Mouse (Mus musculus) liver, postnatal 0 days (tissue): ENCODE measurements around the gene Tapbpl. TPM values are rescaled to one million over a fixed set of nuclear protein-coding genes. Genes with fewer than 3 reads are reported as not detected.
"Not testable (repeated sequence)": the region's sequence is repeated elsewhere in the genome, so short reads cannot be mapped to it uniquely, and the experiment has no call there.

ENCODE experiments used
- ATAC-seq: fragments of 200-750 bp; cut with Nextera tagmentation; 2 replicates; pipeline ENCODE4 v1.8.0; 2017; ENCODE audit warnings: mild to moderate bottlenecking, moderate library complexity
- DNase-seq: peaks from one replicate; pipeline ENCODE4 v3.0.0-alpha.2; 2016
- H3K27ac ChIP-seq: fragments of 300-500 bp; sonication (generic); 2 replicates; pipeline ENCODE4 v1.5.1; 2014; ENCODE audit warnings: antibody characterized with exemption, moderate library complexity, mild to moderate bottlenecking, low read depth
- H3K27me3 ChIP-seq: fragments of 300-500 bp; sonication (generic); 2 replicates; pipeline ENCODE4 v1.6.1; 2014; ENCODE audit warnings: low read length, control low read depth, mixed read lengths; ENCODE audit not compliant: insufficient read depth
- H3K36me3 ChIP-seq: fragments of 300-500 bp; sonication (generic); replicated peaks from 2 replicates; pipeline ENCODE4 v1.6.1; 2014; ENCODE audit warnings: mild to moderate bottlenecking, control low read depth, low read length, moderate library complexity, mixed read lengths; ENCODE audit not compliant: insufficient read depth
- H3K4me1 ChIP-seq: fragments of 300-500 bp; sonication (generic); 2 replicates; pipeline ENCODE4 v1.6.1; 2014; ENCODE audit warnings: antibody characterized with exemption, mild to moderate bottlenecking, control low read depth; ENCODE audit not compliant: insufficient read depth
- H3K4me2 ChIP-seq: fragments of 300-500 bp; sonication (generic); 2 replicates; pipeline ENCODE4 v1.6.1; 2014; ENCODE audit warnings: low read depth, mild to moderate bottlenecking, low read length, moderate library complexity, mixed read lengths
- H3K4me3 ChIP-seq: fragments of 300-500 bp; sonication (generic); 2 replicates; pipeline ENCODE4 v1.5.1; 2014; ENCODE audit warnings: low read depth, low read length
- H3K9ac ChIP-seq: fragments of 300-500 bp; sonication (generic); replicated peaks from 2 replicates; pipeline ENCODE4 v1.6.1; 2014; ENCODE audit warnings: mild to moderate bottlenecking, moderate library complexity
- H3K9me3 ChIP-seq: fragments of 300-500 bp; sonication (generic); 2 replicates; pipeline ENCODE4 v1.6.1; 2016; ENCODE audit warnings: mild to moderate bottlenecking, control low read depth, low read length, mixed read lengths
- CTCF ChIP-seq: sonication (generic); IDR thresholded peaks from 2 replicates; pipeline ENCODE4 v1.5.1; 2016; ENCODE audit warnings: antibody characterized with exemption, low read depth
- EP300 ChIP-seq: IDR thresholded peaks from 2 replicates; pipeline ENCODE4 v1.6.1; 2016; ENCODE audit warnings: antibody characterized with exemption, low read depth, mild to moderate bottlenecking
- WGBS: fragments of 180-500 bp; shearing (Covaris S2); extraction: QIAGEN DNeasy Blood & Tissue Kit; methylation state at CpG from one replicate; pipeline ENCODE4 v1.1.7; 2014; ENCODE audit not compliant: insufficient replicate concordance; 5-methylcytosine and 5-hydroxymethylcytosine counted together
- polyA plus RNA-seq: library from polyadenylated mRNA; unstranded; fragments of >200 nt; fragmentation: Nextera tagmentation; extraction: Ambion mirVana; gene quantifications from 2 replicates; pipeline ENCODE4 v1.2.1, GENCODE M21; 2015

Tapbpl gene
- polyA plus RNA-seq, 1 experiment from 2014 or later = 14.4 TPM

GRCm38 (mm10) chr6:125268799-125269198, 37.1 kb upstream of the Tapbpl start:
- H3K9me3 ChIP-seq = no peaks in the 10 kb centered on the region
- ATAC-seq (0 out of 2 replicates have a peak, but pooled peaks have one; percentile 9), DNase-seq (no peak)
- no peak overlapping the region for H3K9ac ChIP-seq
- H3K27ac ChIP-seq = no peak overlapping the region
- TF ChIP-seq EP300 = no peak
- no peak for TF ChIP-seq CTCF
- H3K27me3 ChIP-seq = no peaks in the 10 kb centered on the region
- H3K36me3 ChIP-seq = no peaks in the 10 kb centered on the region
- peaks cover 6% of the 10 kb centered on the region for H3K4me1 ChIP-seq
- H3K4me2 ChIP-seq = no peak overlapping the region
- no peak overlapping the region for H3K4me3 ChIP-seq
- 59% methylated on average over 6 of the region's 6 CpGs for WGBS

- H3K4me3 ChIP-seq = no peak overlapping the region
- WGBS = 70% methylated on average over 3 of the region's 3 CpGs
- DNase-seq (no peak), ATAC-seq (no peak)
- TF ChIP-seq CTCF = no peak
- no peak for TF ChIP-seq EP300
- no peaks in the 10 kb centered on the region for H3K36me3 ChIP-seq
- H3K4me1 ChIP-seq = peaks cover 6% of the 10 kb centered on the region
- no peak overlapping the region for H3K4me2 ChIP-seq
- no peaks in the 10 kb centered on the region for H3K27me3 ChIP-seq
- no peaks in the 10 kb centered on the region for H3K9me3 ChIP-seq
- H3K9ac ChIP-seq = no peak overlapping the region
- H3K27ac ChIP-seq = no peak overlapping the region
Observed at GRCm38 (mm10) chr6:125267469-125267868, 35.8 kb upstream of the Tapbpl start.

DNA sequence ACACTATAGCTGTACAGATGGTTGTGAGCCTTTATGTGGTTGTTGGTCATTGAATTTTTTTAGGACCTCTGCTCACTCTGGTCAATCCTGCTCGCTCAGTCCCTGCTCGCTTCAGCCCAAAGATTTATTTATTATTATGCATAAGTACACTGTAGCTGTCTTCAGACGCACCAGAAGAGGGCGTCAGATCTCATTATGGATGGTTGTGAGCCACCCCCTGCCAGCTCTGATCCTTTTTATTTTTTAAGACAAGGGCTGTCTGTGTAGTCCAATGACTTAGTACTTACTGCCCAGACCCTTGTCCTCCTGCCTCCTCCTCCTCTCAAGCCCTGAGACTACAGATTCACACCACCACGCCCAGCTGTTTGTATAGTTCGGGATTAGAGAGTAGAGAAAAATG, 34.9 kb upstream of the Tapbpl start:
- WGBS = 60% methylated on average over 6 of the region's 6 CpGs
- not testable (repeated sequence) for H3K27me3 ChIP-seq, ATAC-seq, H3K4me3 ChIP-seq, H3K36me3 ChIP-seq, H3K9me3 ChIP-seq, H3K4me2 ChIP-seq, DNase-seq, H3K27ac ChIP-seq, H3K4me1 ChIP-seq, H3K9ac ChIP-seq

DNA sequence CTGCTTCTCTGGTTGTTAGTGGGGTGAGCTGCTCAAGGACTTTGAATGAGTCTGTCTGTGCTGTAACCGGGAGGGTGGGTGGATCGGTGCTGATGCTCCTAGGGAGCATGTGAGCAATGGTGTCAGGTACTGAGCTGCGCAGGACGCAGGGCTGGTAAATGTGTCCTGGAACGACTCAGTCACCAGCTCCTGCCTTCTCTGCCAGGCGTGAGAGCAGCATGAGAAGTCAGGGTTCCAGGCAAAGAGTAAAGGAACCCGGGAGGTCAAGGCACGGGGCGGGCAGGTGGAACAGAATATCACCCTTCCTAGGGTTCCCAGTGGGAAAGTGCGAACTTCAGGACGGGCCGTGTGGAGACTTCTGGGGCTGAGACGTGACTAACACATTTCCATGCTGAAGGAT, 34.4 kb upstream of the Tapbpl start:
- no peaks in the 10 kb centered on the region for H3K36me3 ChIP-seq

GRCm38 (mm10) chr6:125265239-125265638, 33.6 kb upstream of the Tapbpl start:
- H3K9me3 ChIP-seq = no peaks in the 10 kb centered on the region
- no peak overlapping the region for H3K4me2 ChIP-seq
- H3K9ac ChIP-seq = no peak overlapping the region
- DNase-seq (no peak), ATAC-seq (peak; percentile 65)
- 0 out of 2 replicates have a peak, but pooled peaks cover 1% of the 10 kb centered on the region for H3K4me1 ChIP-seq
- no peak overlapping the region for H3K4me3 ChIP-seq
- H3K36me3 ChIP-seq = no peaks in the 10 kb centered on the region
- H3K27ac ChIP-seq = no peak overlapping the region
- TF ChIP-seq EP300 (no peak), CTCF (no peak)
- no peaks in the 10 kb centered on the region for H3K27me3 ChIP-seq
- 37% methylated on average over 10 of the region's 10 CpGs for WGBS

More for the DNA sequence above, 34.4 kb upstream of the Tapbpl start:
- Histone ChIP-seq H3K4me2 (no peak overlapping the region), H3K27me3 (no peaks in the 10 kb centered on the region), H3K9me3 (no peaks in the 10 kb centered on the region), H3K9ac (no peak overlapping the region), H3K4me1 (0 out of 2 replicates have a peak, but pooled peaks cover 2% of the 10 kb centered on the region), H3K4me3 (no peak overlapping the region), H3K27ac (no peak overlapping the region)
- 76% methylated on average over 13 of the region's 13 CpGs for WGBS
- DNase-seq = no peak
- no peak for TF ChIP-seq CTCF
- no peak for TF ChIP-seq EP300
- ATAC-seq = no peak

DNA sequence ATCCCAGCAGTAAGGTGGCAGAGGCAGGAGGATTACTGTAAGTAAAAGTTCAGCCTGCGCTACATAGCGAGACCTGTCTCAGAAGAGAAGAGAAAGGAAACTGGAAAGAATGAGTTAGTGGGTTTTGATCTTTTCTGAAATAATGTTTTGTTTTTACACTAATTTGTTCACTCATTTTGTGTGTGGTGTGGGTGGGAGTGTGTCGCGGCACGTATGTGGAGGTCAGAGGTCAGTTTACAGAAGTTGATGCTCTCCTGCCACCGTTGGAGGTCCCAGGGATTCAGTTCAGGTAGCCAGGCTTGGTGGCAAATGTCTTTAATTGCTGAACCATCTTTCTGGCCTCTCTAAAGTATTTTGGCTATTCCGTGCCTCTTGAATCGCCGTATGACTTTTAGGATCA, 32.6 kb upstream of the Tapbpl start:
- Histone ChIP-seq H3K4me1 (no peaks in the 10 kb centered on the region), H3K4me3 (no peak overlapping the region), H3K27ac (no peak overlapping the region), H3K9me3 (no peaks in the 10 kb centered on the region), H3K27me3 (no peaks in the 10 kb centered on the region), H3K9ac (no peak overlapping the region), H3K36me3 (no peaks in the 10 kb centered on the region), H3K4me2 (no peak overlapping the region)
- 75% methylated on average over 9 of the region's 9 CpGs for WGBS
- no peak for TF ChIP-seq CTCF
- TF ChIP-seq EP300 = no peak
- DNase-seq (no peak), ATAC-seq (no peak)

DNA sequence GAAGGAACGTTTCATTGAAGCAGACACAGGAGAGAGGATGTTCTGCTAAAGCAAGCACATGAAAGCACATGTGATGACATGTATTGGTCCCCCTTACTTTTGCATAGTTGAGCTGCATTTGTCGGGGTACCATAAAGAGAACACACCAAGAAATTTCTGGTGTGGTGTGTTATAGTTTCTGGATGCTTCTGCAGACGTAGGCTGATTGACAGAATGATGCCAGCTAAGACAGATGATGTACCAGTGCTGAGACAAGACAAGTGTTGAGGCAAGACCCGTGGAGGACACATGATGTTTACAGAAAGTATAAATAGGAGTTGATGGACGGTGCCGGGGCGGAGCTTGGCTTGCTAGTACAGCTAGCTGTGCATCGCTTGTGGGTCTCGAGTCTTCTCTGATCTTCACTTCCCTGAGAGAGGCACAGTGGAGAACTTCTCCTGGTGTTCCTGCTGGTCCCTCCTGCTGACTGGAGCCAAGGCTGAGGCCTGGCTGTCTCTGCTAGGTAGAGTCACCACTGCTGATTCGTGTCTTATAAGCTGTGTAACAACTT, 28.4 kb upstream of the Tapbpl start:
- DNase-seq = no peak
- Histone ChIP-seq H3K36me3 (no peaks in the 10 kb centered on the region), H3K27ac (no peak overlapping the region), H3K9me3 (no peaks in the 10 kb centered on the region), H3K4me3 (no peak overlapping the region), H3K27me3 (no peaks in the 10 kb centered on the region), H3K9ac (no peak overlapping the region), H3K4me1 (no peaks in the 10 kb centered on the region), H3K4me2 (no peak overlapping the region)
- TF ChIP-seq EP300 (no peak), CTCF (no peak)
- no peak for ATAC-seq
- WGBS = 76% methylated on average over 10 of the region's 10 CpGs
